Mouse (Mus musculus): ENCODE data around the gene Rpl32.
A peak's percentile ranks its signal among the peaks of the same experiment; 100 is the strongest.

The Rpl32 gene

DNA sequence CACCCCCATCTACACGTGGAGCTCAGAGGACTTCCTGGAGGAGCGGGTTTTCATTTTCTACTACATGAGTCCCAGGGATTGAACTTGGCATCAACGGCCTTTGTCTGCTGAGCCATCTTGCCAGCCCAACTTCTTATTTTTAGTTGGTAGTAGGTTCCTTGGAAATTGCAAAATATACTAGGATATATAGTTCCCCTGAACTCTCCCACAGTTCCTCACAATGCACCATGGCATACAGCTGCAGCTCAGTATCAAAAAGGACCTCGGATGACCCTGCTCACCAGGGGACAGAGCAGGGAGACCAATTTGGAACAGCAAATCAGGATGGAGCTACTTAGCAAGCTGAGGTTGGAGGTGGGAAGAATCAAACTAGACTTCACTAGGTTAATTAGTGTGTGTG lies 6.5 kb upstream of the Rpl32 start:
- DNase-seq (ENCODE audit: low read depth, low spot score): no peak

- no peak for DNase-seq (ENCODE audit: low read depth, low spot score)
Observed at GRCm38 (mm10) chr6:115814104-115814503, 5.6 kb upstream of the Rpl32 start.

DNA sequence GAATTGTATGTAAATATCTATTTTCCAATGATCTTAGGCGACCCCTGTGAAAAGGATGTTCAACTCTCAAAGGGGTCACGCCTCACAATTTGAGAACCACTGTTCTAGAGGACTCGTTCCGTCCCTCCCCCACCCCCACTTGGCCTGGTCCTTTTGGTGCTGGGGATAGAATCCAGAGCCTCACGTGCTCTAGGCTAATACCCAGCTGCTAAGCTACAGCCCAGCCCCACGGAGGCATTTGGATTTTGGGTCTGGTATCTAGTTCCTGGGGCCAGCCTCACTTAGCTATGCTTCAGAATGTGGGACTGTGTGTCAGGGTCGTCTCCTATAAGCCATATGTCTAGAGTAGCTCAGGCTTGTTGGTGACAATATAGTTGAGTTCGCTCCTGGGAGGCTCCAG lies 3.1 kb upstream of the Rpl32 start:
- no peak for DNase-seq (ENCODE audit: low read depth, low spot score)

DNA sequence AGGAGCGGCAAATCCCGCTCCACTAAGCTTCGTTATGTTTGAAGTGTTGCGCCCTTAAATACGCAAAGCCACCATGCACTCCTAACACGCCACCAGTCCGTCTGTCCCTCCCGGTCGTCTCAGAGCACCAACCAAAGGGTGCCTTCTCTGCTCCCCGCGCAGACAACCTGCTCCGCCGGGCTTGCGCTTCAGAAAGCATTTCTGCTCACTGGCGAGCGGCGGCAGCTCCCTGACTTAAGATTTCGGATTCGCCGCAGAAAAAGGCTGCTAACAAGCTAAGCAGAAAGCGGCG lies 405 bp downstream of the Rpl32 start:
- no peak for DNase-seq (ENCODE audit: low read depth, low spot score)

DNA sequence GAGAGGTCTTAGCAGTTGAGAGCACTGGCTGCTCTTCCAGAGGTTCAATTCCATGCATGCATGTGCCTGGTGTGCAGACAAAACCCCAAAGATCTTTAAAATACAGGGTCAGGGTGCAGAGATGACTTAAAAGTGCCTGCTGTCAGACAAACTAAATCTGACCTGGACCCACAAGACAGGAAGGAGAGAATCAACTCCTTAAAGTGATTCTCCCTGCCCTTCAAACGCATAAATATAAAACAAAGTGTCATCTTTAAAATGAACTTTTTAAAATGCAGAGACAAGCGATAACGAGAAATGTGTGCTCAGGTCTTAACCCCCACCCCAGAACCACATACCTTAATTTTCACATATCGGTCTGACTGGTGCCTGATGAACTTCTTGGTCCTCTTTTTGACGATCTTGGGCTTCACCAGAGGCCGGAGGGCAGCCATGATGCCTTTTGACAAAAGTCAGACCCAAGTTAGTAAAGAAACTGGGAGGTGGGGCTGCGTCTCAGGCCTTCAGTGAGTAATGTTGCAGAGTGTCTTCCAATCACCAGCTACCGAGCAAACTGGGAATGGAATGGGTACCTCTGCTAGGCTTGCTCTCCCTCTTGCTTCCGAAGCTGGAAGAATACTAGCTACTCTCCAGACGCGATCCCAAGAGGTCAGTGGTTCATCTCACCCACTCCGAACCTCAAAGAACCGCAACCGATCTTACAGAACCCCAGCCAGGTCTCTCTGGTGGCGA lies 917 bp downstream of the Rpl32 start:
- no peak for DNase-seq (ENCODE audit: low read depth, low spot score)

- no peak for DNase-seq (ENCODE audit: low read depth, low spot score)
Observed at GRCm38 (mm10) chr6:115804432-115805192, 3.9 kb downstream of the Rpl32 start.

GRCm38 (mm10) chr6:115803541-115804382 lies 4.8 kb downstream of the Rpl32 start:
- peak; percentile 47 for DNase-seq (ENCODE audit: low read depth, low spot score)

- no peak for DNase-seq (ENCODE audit: low read depth, low spot score)
Observed at GRCm38 (mm10) chr6:115801811-115802210, 6.7 kb downstream of the Rpl32 start.

DNA sequence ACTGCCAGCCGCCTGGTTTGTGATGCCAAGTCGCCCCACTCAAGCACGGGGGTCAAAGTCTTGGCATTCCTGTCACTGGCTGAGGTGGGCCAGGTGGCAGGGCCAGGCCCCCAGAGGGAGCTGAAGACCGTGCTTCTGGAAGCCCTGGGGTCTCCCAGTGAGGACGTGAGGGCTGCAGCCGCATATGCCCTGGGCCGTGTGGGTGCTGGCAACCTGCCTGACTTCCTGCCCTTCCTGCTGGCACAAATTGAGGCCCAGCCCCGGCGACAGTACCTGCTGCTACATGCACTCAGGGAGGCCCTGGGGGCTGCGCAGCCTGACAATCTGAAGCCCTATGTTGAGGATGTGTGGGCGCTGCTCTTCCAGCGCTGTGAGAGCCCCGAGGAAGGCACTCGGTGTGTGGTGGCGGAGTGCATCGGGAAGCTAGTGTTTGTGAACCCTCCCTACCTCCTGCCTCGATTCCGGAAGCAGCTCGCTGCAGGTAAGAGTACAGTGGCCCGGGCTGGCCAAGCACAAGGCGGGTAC lies 15.8 kb downstream of the Rpl32 start:
- no peak for DNase-seq (ENCODE audit: low read depth, low spot score)

DNA sequence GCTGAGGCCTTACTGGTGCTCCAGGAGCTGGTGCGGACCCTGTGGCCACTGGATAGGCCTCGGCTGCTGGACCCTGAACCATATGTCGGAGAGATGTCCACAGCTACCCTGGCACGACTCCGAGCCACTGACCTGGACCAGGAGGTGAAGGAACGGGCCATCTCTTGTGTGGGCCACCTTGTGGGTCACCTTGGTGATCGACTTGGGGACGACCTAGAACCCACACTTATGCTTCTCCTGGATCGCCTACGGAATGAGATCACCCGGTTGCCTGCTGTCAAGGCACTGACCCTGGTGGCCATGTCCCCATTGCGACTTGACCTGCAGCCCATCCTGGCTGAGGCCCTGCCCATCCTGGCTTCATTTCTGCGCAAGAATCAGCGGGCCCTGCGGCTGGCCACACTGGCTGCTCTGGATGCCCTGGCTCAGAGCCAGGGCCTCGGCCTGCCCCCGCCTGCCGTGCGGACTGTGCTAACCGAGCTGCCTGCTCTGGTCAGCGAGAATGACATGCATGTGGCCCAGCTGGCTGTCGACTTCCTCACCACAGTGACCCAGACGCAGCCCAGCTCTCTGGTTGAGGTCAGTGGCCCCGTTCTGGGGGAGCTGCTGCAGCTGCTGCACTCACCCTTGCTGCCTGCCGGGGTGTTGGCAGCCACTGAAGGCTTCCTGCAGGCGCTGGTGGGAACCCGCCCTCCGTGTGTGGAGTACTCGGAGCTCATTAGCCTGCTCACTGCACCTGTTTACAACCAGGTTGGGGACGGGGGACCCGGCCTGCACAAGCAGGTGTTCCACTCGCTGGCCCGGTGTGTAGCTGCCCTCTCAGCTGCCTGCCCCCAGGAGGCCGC lies 16.5 kb downstream of the Rpl32 start:
- DNase-seq (ENCODE audit: low read depth, low spot score): no peak

DNA sequence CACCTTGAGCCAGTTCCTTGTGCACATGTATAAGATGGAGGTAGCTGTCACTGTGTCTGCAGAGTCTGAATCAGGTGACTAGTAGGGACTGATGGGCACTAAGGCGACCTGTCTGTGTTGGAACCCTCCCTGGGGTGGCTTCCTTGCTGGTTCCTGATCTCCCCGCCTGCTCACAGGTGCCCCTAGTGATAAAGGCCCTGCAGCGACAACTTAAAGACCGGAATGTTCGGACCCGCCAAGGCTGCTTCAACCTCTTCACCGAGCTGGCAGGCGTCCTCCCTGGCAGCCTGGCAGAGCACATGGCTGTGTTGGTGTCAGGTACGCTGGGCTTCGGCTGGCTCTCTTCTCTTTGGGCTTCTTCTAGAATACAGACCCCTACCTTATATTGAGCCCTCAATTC lies 17.5 kb downstream of the Rpl32 start:
- no peak for DNase-seq (ENCODE audit: low read depth, low spot score)

GRCm38 (mm10) chr6:115782781-115783180 lies 25.8 kb downstream of the Rpl32 start:
- no peak for DNase-seq (ENCODE audit: low read depth, low spot score)

- no peak for DNase-seq (ENCODE audit: low read depth, low spot score)
Observed at GRCm38 (mm10) chr6:115776363-115776762, 32.2 kb downstream of the Rpl32 start.

DNA sequence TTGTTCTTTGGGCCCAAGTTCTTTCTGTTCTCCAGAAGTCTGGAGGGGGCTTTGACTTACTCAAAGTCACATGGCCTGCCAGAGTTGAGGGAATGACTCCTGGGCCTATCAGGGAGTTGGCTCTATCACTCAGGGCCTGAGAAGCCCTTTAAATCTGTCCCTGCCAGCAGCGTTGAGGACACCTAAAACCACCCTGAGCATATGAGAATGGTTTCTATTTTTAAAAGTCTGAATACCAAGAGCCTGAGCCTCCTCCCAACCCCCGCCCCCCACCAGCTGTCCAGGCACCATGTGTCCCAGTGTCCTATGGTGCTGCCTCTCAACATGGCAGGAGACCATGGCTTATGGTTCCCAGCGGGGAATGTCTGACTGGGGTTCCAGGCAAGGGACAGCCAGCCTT lies 32.7 kb downstream of the Rpl32 start:
- no peak for DNase-seq (ENCODE audit: low read depth, low spot score)

GRCm38 (mm10) chr6:115774501-115774921 lies 34.0 kb downstream of the Rpl32 start, which contains the start of gene Cand2:
TSS of gene Cand2 (plus strand) at chr6:115774538.
- no peak for DNase-seq (ENCODE audit: low read depth, low spot score)

GRCm38 (mm10) chr6:115773966-115774413 lies 34.6 kb downstream of the Rpl32 start:
- no peak for DNase-seq (ENCODE audit: low read depth, low spot score)

DNA sequence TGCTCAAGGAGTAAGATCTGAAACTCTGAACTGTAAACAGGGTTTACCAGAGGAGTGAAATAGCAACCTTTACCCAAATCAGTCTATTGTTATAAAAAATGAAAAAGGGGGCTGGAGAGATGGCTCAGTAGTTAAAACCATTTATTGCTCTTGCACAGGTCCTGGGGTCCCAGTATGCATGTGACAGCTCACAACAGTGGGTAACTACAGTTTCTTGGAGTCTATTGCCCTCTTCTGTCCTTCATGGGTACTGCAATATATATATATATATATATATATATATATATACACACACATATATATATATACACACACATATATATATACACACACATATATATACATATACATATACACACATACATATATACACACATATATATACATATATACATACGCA lies 35.9 kb downstream of the Rpl32 start:
- DNase-seq (ENCODE audit: low read depth, low spot score): no peak

DNA sequence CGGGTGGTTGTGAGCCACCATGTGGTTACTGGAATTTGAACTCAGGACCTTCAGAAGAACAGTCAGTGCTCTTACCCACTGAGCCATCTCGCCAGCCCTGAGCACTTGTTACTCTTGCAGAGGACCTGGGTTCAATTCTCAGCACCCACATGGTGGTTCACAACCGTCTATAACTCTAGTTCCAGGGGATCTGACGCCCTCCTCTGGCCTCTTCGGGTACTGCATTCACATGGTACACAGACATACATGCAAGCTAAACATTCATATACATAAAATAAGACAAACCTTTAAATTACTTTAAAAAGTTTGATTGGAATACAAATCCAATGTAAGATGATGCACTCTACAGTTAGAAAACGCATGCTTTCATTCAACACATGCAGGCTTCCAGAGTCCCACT lies 36.3 kb downstream of the Rpl32 start:
- DNase-seq (ENCODE audit: low read depth, low spot score): no peak

DNA sequence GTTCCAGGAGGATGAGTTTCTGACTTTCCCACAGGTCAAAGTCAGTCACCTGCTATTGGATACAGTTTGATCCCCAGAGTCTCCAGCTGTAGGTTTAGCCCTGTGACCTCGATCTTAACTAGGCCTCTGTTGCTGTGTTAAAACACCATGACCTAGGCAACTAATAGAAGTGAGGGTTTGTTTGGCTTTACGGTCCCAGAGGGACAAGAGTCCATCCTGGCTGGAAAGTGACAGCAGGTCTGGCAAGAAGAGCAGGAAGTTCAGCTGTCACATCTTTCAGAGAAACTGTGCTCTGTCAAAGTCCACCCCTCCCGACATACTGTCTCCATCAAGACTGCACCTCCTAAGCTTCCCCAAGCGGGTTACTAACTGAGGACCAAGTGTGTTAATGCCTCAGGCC lies 37.7 kb downstream of the Rpl32 start:
- DNase-seq (ENCODE audit: low read depth, low spot score): no peak

DNA sequence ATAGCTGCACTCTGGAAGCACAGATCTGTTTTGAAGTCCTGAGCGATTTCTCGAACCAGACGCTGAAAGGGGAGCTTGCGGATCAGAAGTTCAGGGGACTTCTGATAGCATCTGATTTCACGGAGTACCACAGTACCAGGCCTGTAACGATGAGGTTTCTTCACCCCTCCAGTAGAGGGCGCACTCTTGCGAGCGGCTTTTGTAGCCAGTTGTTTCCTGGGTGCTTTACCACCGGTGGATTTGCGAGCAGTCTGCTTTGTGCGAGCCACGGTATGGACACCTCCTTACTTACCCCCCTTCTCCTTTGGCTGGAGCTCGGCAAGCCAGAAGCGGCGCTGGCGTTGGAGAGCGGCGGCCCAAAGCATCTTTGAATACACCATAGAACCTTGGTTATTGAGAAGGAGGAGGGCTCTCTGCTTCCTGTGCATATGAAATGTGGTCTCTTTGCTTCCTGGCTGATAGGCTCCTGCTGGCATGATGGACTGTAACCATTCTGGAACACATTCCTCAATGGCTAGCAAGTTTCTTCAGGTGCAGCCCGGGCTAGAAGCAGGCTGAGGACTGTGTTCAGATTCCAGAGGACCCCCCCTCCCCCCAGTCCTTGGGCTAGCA lies 38.4 kb downstream of the Rpl32 start:
- DNase-seq (ENCODE audit: low read depth, low spot score): no peak

- no peak for DNase-seq (ENCODE audit: low read depth, low spot score)
Observed at GRCm38 (mm10) chr6:115768207-115768606, 40.3 kb downstream of the Rpl32 start.
